Mouse (Mus musculus) adrenal gland, adult 10 weeks (tissue): ENCODE measurements around the gene A830018L16Rik. TPM values are rescaled to one million over a fixed set of nuclear protein-coding genes. Genes with fewer than 3 reads are reported as not detected.

Experiments used
- polyA plus RNA-seq: library from polyadenylated mRNA; stranded (reverse); fragments of 350-450 nt; fragmentation: Illumina TruSeq; extraction: RNeasy Lipid Tissue Mini Kit (QIAGEN cat#74804); gene quantifications from one replicate; pipeline ENCODE4 v1.2.3, GENCODE M21; 2014; ENCODE audit warnings: low read depth, low replicate concordance

A830018L16Rik gene
- 4.4 TPM for polyA plus RNA-seq

DNA sequence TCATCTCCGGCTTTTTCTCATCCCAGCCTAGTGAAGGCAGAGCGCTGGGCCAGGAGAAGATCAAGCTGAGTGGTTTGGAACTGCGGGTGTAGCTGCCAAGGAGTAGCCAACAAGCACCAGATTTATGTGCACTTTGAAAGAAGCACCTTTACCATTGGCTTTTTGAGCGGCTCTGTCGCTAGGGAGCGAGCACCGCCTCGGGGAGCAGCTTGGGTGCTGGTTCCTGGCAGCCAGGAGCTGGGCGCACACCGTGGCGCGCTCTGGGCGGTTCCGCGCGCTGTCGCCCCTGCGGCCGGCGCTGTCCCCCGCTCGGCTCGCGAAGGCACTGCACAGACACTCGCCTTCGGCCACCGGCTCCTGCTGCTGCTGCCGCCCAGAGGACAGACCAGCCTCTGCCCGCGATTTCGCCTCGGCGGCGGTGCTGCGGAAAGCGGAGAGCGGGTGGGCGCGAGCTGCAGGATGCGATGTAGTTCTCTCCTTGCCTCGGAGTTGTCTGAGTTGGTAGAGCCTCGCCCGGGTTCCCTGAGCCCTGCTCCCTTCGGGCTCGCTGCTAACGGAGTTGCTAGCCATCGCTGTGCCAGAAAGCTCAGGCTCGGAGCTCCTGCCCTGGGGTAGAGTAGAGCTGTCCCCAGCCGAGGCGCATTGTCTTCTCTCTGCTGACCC lies at the start of gene A830018L16Rik:
TSS of gene A830018L16Rik (plus strand) at position 212 of the 663 bp plus-strand sequence.

